Mouse (Mus musculus) Patski (cell line): Measurements from ENCODE around the gene Teddm1a. TPM values are rescaled to one million over a fixed set of nuclear protein-coding genes. Genes with fewer than 3 reads are reported as not detected.

Experiments used
- ATAC-seq: fragments of 100-300 bp; one replicate; pipeline ENCODE4 v1.8.0; 2021
- CTCF ChIA-PET: fragments of 350-600 bp; sonication (Branson Sonifier 250); formaldehyde crosslinking; loops from one replicate; lab custom pipeline; 2022; ENCODE audit warnings: inconsistent platforms; lab: Charles Lee
- POLR2A ChIA-PET: fragments of 350-600 bp; sonication (Branson Sonifier 250); formaldehyde crosslinking; loops from one replicate; lab custom pipeline; 2022; ENCODE audit warnings: antibody characterized with exemption, inconsistent platforms; lab: Charles Lee
- DNase-seq: peaks from one replicate; pipeline ENCODE4 v3.0.0-alpha.2; 2011; ENCODE audit warnings: low read depth, low spot score
- H3K27me3 ChIP-seq: fragments of 371-371 bp; one replicate; pipeline ENCODE4 v1.5.1; 2021
- CTCF ChIP-seq: fragments of 100-300 bp; IDR thresholded peaks from one replicate; pipeline ENCODE4 v1.5.1; 2021
- in situ Hi-C: fragments of 300-500 bp; cut with MboI; formaldehyde crosslinking; loops from 3 replicates; pipeline ENCODE4 v1.11.1; 2018; ENCODE audit warnings: low pct_unique_long_range_greater_than_20kb, mixed read lengths
- polyA plus RNA-seq: library from polyadenylated mRNA; unstranded; gene quantifications from one replicate; pipeline ENCODE4 v1.2.3, GENCODE M21; 2021

Gene Teddm1a
- polyA plus RNA-seq, 1 experiment from 2014 or later, result not detected

- no peak for TF ChIP-seq CTCF
- no peak for DNase-seq
- ChIA-PET CTCF (no interaction called here), POLR2A (no interaction called here)
- ATAC-seq, result no peak
- in situ Hi-C loops, result no loop called here
- no peaks in the 10 kb centered on the region for H3K27me3 ChIP-seq
Measured at GRCm38 (mm10) chr1:153904236-153904635, 12.7 kb downstream of the Teddm1a start.

DNA sequence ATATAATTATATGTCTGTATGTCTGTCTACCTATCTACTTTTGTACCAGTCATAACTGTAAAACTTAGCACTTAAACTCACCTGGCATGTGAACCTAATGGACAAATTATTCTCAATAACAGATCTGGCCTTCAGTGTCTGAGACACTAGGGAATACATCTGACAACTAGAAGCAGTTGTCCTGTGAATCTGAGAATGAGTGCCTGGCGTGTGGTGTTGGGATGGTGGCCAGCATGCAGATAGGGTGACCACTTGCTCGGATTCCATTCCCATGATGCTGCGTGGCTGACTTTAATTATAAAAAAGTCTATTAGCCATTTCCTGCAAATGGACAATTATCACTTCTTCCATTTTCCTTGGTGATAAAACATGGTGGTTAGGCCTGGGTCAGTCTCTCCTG lies 14.3 kb downstream of the Teddm1a start:
- ChIA-PET POLR2A (no interaction called here), CTCF (no interaction called here)
- ATAC-seq (no peak), DNase-seq (no peak)
- in situ Hi-C loops, result no loop called here
- no peaks in the 10 kb centered on the region for H3K27me3 ChIP-seq
- TF ChIP-seq CTCF, result no peak

- ChIA-PET CTCF (no interaction called here), POLR2A (no interaction called here)
- in situ Hi-C loops, result no loop called here
- ATAC-seq (no peak), DNase-seq (no peak)
- H3K27me3 ChIP-seq, result no peaks in the 10 kb centered on the region
- no peak for TF ChIP-seq CTCF
Measured at GRCm38 (mm10) chr1:153908208-153908607, 16.7 kb downstream of the Teddm1a start.

- ChIA-PET CTCF (no interaction called here), POLR2A (no interaction called here)
- in situ Hi-C loops, result no loop called here
- TF ChIP-seq CTCF, result no peak
- ATAC-seq, result no peak
- no peaks in the 10 kb centered on the region for H3K27me3 ChIP-seq
- no peak for DNase-seq
Measured at GRCm38 (mm10) chr1:153908741-153909140, 17.2 kb downstream of the Teddm1a start.

DNA sequence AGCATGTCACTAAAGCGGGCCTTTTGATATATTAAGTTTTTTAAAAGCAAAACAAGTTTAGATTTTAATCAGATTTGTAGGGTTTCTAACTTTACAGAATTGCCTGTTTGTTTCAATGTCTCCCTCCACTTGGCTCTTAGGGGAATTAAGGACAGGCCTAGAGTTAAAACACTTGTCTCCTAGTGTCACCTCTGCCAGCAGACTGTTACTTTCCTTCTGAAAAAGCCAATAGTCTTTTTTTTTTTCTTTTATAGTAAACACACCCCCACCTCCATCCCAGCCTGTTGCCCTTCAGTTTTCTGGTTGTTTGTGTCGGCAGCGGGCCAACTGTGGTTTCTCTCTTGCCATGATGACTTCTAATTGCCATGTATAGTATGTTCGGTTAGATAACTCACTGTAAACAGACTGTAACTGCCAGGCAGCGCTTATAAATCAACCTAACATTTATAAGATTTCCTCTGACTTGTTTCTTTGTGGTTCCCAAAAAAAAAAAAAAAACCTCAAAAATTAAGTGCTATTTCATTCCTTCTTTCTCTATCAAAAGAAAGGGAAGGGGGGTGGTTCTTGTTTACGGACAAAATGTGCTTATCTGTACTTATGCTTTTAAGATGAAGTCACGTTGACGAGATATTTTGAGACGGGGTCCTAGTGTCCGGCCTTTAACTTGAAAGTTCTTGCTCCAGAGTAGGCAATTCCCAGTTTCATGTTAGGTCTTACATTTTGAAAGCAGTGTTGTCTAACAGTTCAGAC lies 17.8 kb downstream of the Teddm1a start:
- POLR2A ChIA-PET, result no interaction called here
- CTCF ChIA-PET, result no interaction called here
- in situ Hi-C loops, result no loop called here

GRCm38 (mm10) chr1:153909963-153910291 lies 18.4 kb downstream of the Teddm1a start:
- no peaks in the 10 kb centered on the region for H3K27me3 ChIP-seq
- in situ Hi-C loops, result loop anchor here (10.0 kb wide), 1 partner anchor 175 kb away; no protein-coding TSS in a partner anchor
- ATAC-seq (no peak), DNase-seq (no peak)
- no peak for TF ChIP-seq CTCF
- POLR2A ChIA-PET, result no interaction called here
- CTCF ChIA-PET, result interaction anchor here (1.3 kb wide), 1 partner anchor 121 kb away, joined by 4 read pairs; no protein-coding TSS in a partner anchor

More for the DNA sequence above, 17.8 kb downstream of the Teddm1a start:
- ATAC-seq (no peak), DNase-seq (no peak)
- TF ChIP-seq CTCF, result no peak
- no peaks in the 10 kb centered on the region for H3K27me3 ChIP-seq

- CTCF ChIA-PET, result interaction anchor here (1.3 kb wide), 1 partner anchor 121 kb away, joined by 4 read pairs; no protein-coding TSS in a partner anchor
- ATAC-seq, result no peak
- in situ Hi-C loops, result loop anchor here (10.0 kb wide), 1 partner anchor 174 kb away; no protein-coding TSS in a partner anchor
Measured at GRCm38 (mm10) chr1:153910423-153910822, 18.9 kb downstream of the Teddm1a start.

GRCm38 (mm10) chr1:153911276-153911795 lies 19.8 kb downstream of the Teddm1a start:
- TF ChIP-seq CTCF, result no peak
- CTCF ChIA-PET, result interaction anchor here (1.3 kb wide), 1 partner anchor 120 kb away, joined by 4 read pairs; no protein-coding TSS in a partner anchor
- in situ Hi-C loops, result loop anchor here (10.0 kb wide), 1 partner anchor 173 kb away; no protein-coding TSS in a partner anchor
- no peak for ATAC-seq
- H3K27me3 ChIP-seq, result no peaks in the 10 kb centered on the region
- no peak for DNase-seq
- POLR2A ChIA-PET, result interaction anchor here (1.0 kb wide), 1 partner anchor 12 kb away, joined by 3 read pairs; no protein-coding TSS in a partner anchor

More at GRCm38 (mm10) chr1:153910423-153910822, 18.9 kb downstream of the Teddm1a start:
- POLR2A ChIA-PET, result no interaction called here
- DNase-seq, result no peak
- TF ChIP-seq CTCF, result no peak
- no peaks in the 10 kb centered on the region for H3K27me3 ChIP-seq

DNA sequence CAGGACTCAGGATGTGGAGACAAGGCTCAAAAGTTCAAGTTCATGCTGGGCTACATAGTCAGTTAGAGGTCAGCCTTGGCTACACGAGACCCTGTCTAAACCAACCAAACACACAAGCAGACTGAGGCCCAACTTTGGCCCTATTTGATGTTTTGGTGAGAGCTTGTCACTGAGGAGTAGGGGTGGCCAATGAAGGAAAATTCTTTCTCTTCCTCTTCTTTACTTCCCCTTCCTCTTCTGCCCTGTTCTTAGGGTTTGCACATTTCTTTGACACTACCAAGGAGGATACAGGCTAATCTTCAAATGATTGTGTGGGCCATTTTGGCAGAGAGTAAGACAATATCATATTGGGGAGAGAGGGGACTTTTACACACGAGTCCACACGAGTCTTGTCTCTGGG lies 22.3 kb downstream of the Teddm1a start:
- ATAC-seq (no peak), DNase-seq (no peak)
- in situ Hi-C loops, result loop anchor here (10.0 kb wide), 1 partner anchor 171 kb away; no protein-coding TSS in a partner anchor
- CTCF ChIA-PET, result no interaction called here
- POLR2A ChIA-PET, result no interaction called here
- no peak for TF ChIP-seq CTCF
- H3K27me3 ChIP-seq, result peaks cover 3% of the 10 kb centered on the region

GRCm38 (mm10) chr1:153918521-153919206 lies 27.1 kb downstream of the Teddm1a start:
- ATAC-seq, result no peak
- peaks cover 16% of the 10 kb centered on the region for H3K27me3 ChIP-seq
- in situ Hi-C loops, result loop anchor here (10.0 kb wide), 1 partner anchor 166 kb away; no protein-coding TSS in a partner anchor
- no peak for TF ChIP-seq CTCF
- CTCF ChIA-PET, result interaction anchor here (0.9 kb wide), 1 partner anchor 19 kb away, joined by 3 read pairs; no protein-coding TSS in a partner anchor
- DNase-seq, result no peak
- POLR2A ChIA-PET, result no interaction called here
